Mouse (Mus musculus) embryonic facial prominence, embryonic 12.5 days (tissue): ENCODE measurements around the gene Gm10553. TPM values are rescaled to one million over a fixed set of nuclear protein-coding genes. Genes with fewer than 3 reads are reported as not detected.
"Not testable (repeated sequence)": the region's sequence is repeated elsewhere in the genome, so short reads cannot be mapped to it uniquely, and the experiment has no call there.

Source experiments
- ATAC-seq: fragments of 200-750 bp; cut with Nextera tagmentation; 2 replicates; pipeline ENCODE4 v1.8.0; 2017; ENCODE audit not compliant: insufficient number of reproducible peaks, insufficient read depth, low FRiP score, low TSS enrichment
- H3K27ac ChIP-seq: fragments of 300-500 bp; sonication (generic); 2 replicates; pipeline ENCODE4 v1.5.1; 2016; ENCODE audit warnings: mild to moderate bottlenecking
- H3K27me3 ChIP-seq: fragments of 300-500 bp; sonication (generic); 2 replicates; pipeline ENCODE4 v1.6.1; 2016; ENCODE audit warnings: mild to moderate bottlenecking, moderate library complexity
- H3K36me3 ChIP-seq: fragments of 300-500 bp; sonication (generic); 2 replicates; pipeline ENCODE4 v1.6.1; 2016; ENCODE audit warnings: mild to moderate bottlenecking
- H3K4me1 ChIP-seq: fragments of 300-500 bp; sonication (generic); 2 replicates; pipeline ENCODE4 v1.6.1; 2016
- H3K4me2 ChIP-seq: fragments of 300-500 bp; sonication (generic); replicated peaks from 2 replicates; pipeline ENCODE4 v1.6.1; 2016; ENCODE audit warnings: mild to moderate bottlenecking, moderate library complexity
- H3K4me3 ChIP-seq: fragments of 300-500 bp; sonication (generic); 2 replicates; pipeline ENCODE4 v1.5.1; 2016; ENCODE audit warnings: mild to moderate bottlenecking
- H3K9ac ChIP-seq: fragments of 300-500 bp; sonication (generic); 2 replicates; pipeline ENCODE4 v1.6.1; 2016; ENCODE audit warnings: mild to moderate bottlenecking, moderate library complexity
- H3K9me3 ChIP-seq: fragments of 300-500 bp; sonication (generic); 2 replicates; pipeline ENCODE4 v1.6.1; 2016; ENCODE audit warnings: mild to moderate bottlenecking, moderate library complexity
- WGBS: fragments of 180-500 bp; shearing (Covaris S2); methylation state at CpG from one replicate; pipeline ENCODE4 v1.1.7; 2016; 5-methylcytosine and 5-hydroxymethylcytosine counted together
- polyA plus RNA-seq: library from polyadenylated mRNA; unstranded; fragments of >200 nt; fragmentation: Nextera tagmentation; extraction: Ambion mirVana; gene quantifications from 2 replicates; pipeline ENCODE4 v1.2.1, GENCODE M21; 2016

Gene Gm10553
- polyA plus RNA-seq, 1 experiment from 2014 or later: not detected

GRCm38 (mm10) chr1:85111572-85111971 lies 11.6 kb downstream of the Gm10553 start:
- H3K27me3 ChIP-seq, H3K36me3 ChIP-seq, H3K9me3 ChIP-seq, ATAC-seq, H3K4me1 ChIP-seq, H3K4me3 ChIP-seq, H3K27ac ChIP-seq, H3K9ac ChIP-seq, H3K4me2 ChIP-seq: not testable (repeated sequence)
- 69% methylated on average over 10 of the region's 10 CpGs for WGBS

- not testable (repeated sequence) for H3K27ac ChIP-seq, H3K4me3 ChIP-seq, H3K9me3 ChIP-seq, H3K4me2 ChIP-seq, H3K36me3 ChIP-seq, H3K9ac ChIP-seq, ATAC-seq, H3K4me1 ChIP-seq, H3K27me3 ChIP-seq
- WGBS: 84% methylated on average over 7 of the region's 7 CpGs
These were observed 12.3 kb downstream of the Gm10553 start for GRCm38 (mm10) chr1:85112266-85112665.

- H3K36me3 ChIP-seq, H3K4me3 ChIP-seq, H3K27ac ChIP-seq, H3K27me3 ChIP-seq, H3K4me1 ChIP-seq, ATAC-seq, H3K4me2 ChIP-seq, H3K9me3 ChIP-seq, H3K9ac ChIP-seq: not testable (repeated sequence)
- WGBS: 66% methylated on average over 2 of the region's 5 CpGs
These were observed 12.9 kb downstream of the Gm10553 start for GRCm38 (mm10) chr1:85112889-85113288.

- H3K4me1 ChIP-seq, H3K27ac ChIP-seq, H3K4me3 ChIP-seq, H3K27me3 ChIP-seq, H3K9me3 ChIP-seq, H3K4me2 ChIP-seq, H3K36me3 ChIP-seq, H3K9ac ChIP-seq, ATAC-seq: not testable (repeated sequence)
- WGBS: 78% methylated on average over 3 of the region's 3 CpGs
These were observed 14.1 kb downstream of the Gm10553 start for GRCm38 (mm10) chr1:85114078-85114477.

- H3K9me3 ChIP-seq, H3K9ac ChIP-seq, H3K4me2 ChIP-seq, H3K4me3 ChIP-seq, H3K4me1 ChIP-seq, ATAC-seq, H3K36me3 ChIP-seq, H3K27ac ChIP-seq, H3K27me3 ChIP-seq: not testable (repeated sequence)
- WGBS: 53% methylated on average over 6 of the region's 6 CpGs
These were observed 14.9 kb downstream of the Gm10553 start for GRCm38 (mm10) chr1:85114666-85115402.

- H3K4me1 ChIP-seq, H3K27me3 ChIP-seq, ATAC-seq, H3K9me3 ChIP-seq, H3K27ac ChIP-seq, H3K4me2 ChIP-seq, H3K36me3 ChIP-seq, H3K4me3 ChIP-seq, H3K9ac ChIP-seq: not testable (repeated sequence)
- 77% methylated on average over 4 of the region's 6 CpGs for WGBS
These were observed 17.6 kb downstream of the Gm10553 start for GRCm38 (mm10) chr1:85117537-85117936.

GRCm38 (mm10) chr1:85118341-85118740 lies 18.4 kb downstream of the Gm10553 start:
- H3K9me3 ChIP-seq, ATAC-seq, H3K27ac ChIP-seq, H3K4me3 ChIP-seq, H3K9ac ChIP-seq, H3K4me2 ChIP-seq, H3K36me3 ChIP-seq, H3K27me3 ChIP-seq, H3K4me1 ChIP-seq: not testable (repeated sequence)
- WGBS: 82% methylated on average over 6 of the region's 6 CpGs

- H3K4me2 ChIP-seq, ATAC-seq, H3K9me3 ChIP-seq, H3K4me3 ChIP-seq, H3K36me3 ChIP-seq, H3K27ac ChIP-seq, H3K27me3 ChIP-seq, H3K9ac ChIP-seq, H3K4me1 ChIP-seq: not testable (repeated sequence)
- 83% methylated on average over 4 of the region's 4 CpGs for WGBS
These were observed 21.9 kb downstream of the Gm10553 start for GRCm38 (mm10) chr1:85121841-85122240.

- not testable (repeated sequence) for H3K9me3 ChIP-seq, H3K9ac ChIP-seq, H3K4me2 ChIP-seq, H3K4me3 ChIP-seq, H3K27ac ChIP-seq, H3K36me3 ChIP-seq, ATAC-seq, H3K4me1 ChIP-seq, H3K27me3 ChIP-seq
- WGBS: 93% methylated on average over 22 of the region's 22 CpGs
These were observed 33.7 kb downstream of the Gm10553 start for GRCm38 (mm10) chr1:85133671-85134070.

Other genes with a start within 250 kb of the Gm10553 start
- gene Slc16a14, start 165.0 kb upstream of the Gm10553 start, polyA plus RNA-seq: 0.75 and 1.9 TPM in 2 replicates
- gene A530032D15Rik, start 9.7 kb downstream of the Gm10553 start, polyA plus RNA-seq: not detected in 2 replicates
- gene C130026I21Rik, start 170.4 kb downstream of the Gm10553 start, polyA plus RNA-seq: not detected in 2 replicates